Mouse (Mus musculus) urinary bladder, postnatal 25 days (tissue): ENCODE results near the gene Rps6kb2.
A peak's percentile ranks its signal among the peaks of the same experiment; 100 is the strongest.

ENCODE experiments used
- DNase-seq: peaks from one replicate; pipeline ENCODE4 v3.0.0; 2022; ENCODE audit warnings: low spot score

The Rps6kb2 gene

DNA sequence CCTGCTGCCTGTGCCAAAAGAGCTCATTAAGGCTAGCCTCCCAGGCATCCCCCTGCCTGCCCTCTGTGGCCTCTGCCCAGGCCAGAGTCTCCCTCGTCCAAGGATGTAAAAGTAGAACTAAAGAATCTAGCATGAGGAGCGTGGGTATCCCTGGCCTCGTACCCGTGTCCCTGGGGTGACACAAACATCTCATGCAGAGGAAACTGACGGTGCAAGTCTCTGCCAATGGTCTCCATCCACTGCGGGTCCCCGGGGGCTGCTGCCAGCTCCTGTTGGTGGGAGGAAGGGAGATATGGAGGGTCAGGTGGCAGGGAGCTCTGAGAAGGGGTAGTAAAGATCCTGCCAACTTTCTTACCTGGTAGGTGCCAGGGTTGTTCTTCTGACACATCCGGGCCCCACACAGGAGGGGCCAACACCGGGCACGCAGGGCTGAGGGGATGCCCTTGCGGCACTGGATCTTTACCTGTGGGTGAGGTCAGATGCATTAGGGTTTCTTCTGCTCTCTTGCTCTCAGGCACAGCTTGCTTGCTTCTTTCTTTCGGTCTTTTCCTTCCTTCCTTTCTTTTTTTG is 26.0 kb upstream of the Rps6kb2 start:
- DNase-seq, result no peak

DNA sequence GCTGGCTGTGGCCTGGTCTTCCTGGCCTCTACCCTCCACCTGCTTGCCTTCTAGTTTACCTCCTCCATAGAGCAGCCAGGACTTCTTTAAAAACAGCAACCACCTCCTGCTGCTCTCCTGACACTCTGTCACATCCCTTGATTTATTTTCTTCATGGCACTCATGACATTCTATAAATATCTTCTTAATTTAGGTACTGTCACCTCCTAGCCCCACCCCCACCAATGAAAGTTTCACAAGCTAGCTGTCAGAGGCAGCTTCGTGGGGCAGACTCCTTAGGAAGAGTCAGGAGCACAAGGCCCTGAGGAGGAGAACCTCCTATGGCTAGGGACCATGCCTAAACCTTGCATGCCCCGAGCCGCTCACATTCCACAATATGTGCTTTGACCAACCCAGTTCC is 24.1 kb upstream of the Rps6kb2 start:
- DNase-seq, result no peak

DNA sequence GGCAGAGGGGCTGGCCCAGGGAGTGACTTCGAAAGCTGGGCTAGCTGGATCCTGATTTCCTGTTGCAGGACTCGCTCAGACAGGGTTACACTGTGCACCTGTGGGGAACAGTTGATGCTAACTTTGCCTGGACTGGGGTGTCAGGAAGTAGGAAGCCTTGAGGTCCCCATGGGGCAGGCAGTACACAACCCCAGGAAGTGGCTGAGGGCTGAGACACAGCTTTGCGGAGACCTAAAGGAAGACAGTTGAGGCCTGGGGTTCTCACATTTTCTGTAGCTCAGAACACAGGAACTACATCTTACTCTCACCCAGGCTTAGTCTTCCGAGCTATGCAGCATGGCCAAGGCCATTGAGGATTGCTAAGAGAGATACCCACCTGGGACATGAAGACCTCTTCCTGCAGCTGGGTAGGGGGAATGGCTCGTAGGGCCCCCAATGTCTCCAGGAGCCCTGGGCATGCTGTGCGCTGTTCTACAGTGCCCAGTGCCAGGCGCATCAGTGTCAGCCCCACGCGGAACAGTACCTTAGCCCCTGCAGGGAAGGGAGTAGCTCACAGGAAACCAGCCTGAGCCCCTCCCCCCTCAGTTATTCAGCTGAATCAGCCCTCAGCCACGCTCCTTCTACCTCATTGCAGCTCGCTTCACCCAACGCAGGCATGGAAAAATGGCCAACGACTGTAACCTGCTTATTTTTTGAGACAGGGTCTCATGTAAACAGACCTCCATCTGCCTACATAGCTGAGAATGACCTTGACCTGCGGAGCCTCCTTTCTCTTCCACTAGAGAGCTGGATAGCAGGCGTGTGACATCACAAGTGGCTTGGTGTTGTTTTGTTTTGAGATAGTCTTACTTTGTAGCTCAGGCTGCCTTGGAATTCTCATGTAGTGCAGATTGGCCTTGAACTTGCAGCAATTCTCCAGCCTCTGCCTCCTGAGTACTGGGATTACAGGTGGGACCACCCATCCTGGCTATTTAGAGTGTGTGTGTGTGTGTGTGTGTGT is 22.1 kb upstream of the Rps6kb2 start:
- no peak for DNase-seq

- no peak for DNase-seq
Measured at GRCm38 (mm10) chr19:4183689-4184088, 20.5 kb upstream of the Rps6kb2 start.

- DNase-seq, result no peak
Measured at GRCm38 (mm10) chr19:4181892-4182291, 18.7 kb upstream of the Rps6kb2 start.

GRCm38 (mm10) chr19:4180411-4180810 is 17.3 kb upstream of the Rps6kb2 start:
- no peak for DNase-seq

DNA sequence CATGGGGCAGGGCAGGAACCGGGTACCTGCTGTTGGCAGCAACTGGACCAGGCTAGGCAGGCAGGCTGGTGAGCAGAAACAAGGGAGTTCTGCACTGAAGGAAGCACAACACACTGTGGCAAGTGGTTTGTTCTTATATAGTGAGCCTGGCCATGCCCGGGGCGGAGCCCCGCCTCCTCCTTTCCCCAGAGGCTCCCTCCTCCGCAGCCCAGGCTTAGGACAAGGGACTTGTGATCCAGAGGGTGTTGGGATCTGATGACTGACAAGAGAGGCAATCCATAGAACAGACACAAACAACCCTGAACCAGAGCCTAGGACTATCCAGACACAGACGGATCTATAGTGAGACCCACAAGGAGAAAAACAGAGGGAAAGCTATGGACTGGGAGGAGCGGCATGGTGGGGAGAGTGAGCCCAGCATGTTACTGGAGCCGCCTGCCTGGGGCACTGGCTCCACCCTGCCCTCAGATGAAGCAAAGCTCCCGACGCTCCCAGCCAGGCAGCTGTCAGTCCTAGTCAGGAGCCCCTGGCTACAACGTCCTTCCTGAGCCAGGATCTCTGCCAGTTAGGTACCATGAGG is 12.3 kb upstream of the Rps6kb2 start, which contains the start of gene Carns1:
TSS of gene Carns1 (minus strand) at position 112 of the 580 bp plus-strand sequence.
- DNase-seq, result no peak

DNA sequence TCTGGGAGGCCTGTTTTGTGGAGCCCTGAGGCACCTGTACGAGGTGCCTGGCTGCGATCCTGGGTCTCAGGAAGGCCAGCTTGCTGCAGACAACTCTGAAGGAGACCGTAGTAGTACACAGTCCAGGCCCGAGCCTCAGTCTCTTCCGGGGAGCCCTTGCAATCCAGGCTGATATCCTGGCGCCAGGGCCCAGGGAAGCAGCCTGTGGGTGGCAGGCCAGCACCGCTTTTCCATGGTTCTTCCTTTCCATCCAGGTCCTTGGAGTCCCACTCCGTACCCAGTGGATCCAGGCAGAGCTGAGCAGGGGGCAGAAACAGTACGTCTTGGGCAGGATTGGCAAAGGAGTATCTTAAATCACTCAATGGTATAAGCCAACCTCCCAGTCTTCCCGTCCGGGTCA is 9.8 kb upstream of the Rps6kb2 start:
- DNase-seq, result no peak

DNA sequence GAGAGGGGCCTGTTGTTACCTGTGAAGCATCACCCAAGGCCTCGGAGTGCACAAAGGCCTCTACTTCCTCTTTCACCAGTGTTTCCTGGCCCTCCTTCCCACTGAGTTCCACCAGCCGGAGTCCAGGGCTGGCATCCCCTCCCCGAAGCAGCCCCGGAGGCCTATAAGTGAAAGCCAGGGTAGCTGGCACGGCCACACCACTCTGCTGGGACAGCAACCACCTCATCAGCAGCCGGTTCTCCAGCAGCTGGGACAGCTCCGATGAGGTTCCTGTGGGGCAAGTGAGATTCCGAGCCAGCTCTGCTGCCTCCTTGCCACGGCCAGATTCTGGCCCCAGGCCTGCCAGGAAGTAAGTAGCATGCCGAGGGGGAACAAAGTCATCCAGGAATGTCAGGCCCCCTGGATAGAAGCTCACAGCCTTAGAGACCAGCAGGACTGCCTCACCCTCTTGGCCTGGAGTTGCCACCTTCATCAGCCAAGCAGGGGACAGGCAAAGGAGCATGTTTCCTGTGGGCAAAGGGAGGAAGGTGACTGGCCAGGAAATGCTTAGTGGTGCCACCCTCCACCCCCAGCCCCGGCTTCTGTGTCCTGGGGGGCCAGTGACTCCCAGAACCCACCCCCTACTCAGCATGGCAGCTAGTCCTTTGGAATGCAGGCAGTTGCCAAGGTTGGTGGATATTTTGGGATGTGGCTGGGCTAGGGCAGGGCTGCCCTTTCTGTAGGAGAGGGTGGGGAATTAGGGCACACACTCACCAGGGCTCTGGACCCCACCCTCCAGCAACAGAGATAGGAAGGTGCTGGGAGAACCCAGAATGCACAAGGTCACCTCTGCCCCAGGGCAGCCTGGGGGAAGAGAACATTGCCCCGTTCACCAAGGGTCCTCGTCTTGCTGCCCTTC is 8.5 kb upstream of the Rps6kb2 start:
- DNase-seq, result no peak

DNA sequence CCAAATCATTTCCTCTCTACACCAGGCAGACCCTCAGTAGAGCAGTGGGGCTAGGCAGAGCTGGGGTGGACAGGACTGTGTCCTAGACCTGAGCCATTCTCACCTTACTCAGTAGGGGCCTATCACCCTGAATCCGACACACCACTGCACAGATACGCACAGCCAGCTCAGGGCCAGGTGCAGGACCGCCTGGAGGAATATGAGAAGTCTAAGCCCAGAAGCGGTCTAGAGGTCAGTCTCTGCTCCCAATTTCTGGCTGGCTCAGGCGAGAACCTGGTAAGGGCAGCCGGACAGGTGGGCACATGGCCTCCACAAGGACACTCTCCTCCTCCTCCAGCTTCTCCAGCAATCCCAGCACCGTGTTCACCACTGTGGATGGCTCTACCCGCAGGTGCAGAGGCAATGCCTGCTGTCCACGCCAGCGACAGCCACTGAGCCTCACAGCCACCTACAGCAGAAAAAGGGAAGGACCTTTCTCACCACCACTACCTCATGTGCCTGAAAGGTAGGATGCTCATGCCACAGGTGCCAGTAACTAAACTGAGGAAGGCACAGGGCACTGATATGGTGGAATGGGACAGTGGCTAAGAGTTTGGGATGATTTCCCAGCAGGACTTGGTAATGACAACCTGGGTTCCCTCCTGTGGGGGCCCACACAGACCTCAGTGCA is 7.7 kb upstream of the Rps6kb2 start:
- no peak for DNase-seq

GRCm38 (mm10) chr19:4169810-4170209 is 6.7 kb upstream of the Rps6kb2 start:
- DNase-seq, result no peak

DNA sequence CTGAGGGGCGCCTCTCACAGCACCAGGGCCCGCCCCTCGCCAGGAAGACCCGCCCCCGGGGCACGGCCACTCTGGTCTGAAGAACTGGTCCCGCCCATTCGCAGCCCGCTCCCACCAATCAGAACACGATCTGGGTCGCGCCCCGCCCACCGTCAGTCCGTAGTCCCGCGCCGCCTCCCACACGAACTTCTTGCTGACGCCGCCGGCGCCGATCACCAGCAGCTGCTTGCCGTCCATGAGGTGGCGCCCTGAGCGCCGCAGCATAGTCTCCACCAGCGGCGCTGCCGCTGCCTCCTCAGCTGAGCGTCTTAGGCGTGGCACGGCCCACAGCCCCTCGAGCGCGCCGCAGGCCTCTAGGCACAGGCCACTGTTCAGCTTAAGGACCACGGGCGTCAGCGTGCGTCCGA is 6.2 kb upstream of the Rps6kb2 start:
- peak; percentile 98 for DNase-seq

DNA sequence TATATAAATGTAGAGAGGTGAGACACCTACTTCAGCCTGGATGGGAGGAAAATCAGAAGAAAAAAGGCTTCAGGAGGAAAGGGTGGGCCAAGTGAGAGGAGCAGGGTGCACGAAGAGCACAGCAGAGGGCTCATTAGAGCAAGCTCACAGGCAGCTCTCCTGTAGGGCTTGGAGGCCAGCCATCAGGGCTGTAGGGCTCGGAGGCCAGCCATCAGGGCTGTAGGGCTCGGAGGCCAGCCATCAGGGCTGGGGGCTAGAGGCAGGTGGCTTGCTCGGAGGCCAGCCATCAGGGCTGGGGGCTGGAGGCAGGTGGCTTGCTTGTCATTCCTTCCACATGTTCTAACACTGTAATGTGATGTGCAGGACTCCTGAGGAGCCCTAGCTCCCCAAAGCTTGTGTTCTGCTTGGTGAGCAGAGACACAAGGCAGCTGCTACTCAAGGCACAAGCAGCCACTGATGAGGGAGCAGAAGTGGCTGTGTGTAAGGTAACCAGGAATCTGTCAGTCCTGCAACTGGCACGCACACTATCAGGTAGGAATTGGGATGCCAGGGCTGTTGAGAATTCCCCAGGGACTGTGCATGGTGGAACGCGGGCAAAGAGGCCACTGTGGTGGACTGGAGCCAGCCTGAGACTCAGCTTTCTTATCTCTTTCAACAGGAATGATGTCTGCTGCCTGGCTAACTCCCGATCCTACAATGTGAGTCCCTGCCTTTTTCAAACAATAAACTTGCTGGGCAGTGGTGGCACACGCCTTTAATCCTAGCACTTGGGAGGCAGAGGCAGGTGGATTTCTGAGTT is 3.7 kb upstream of the Rps6kb2 start:
- no peak for DNase-seq

DNA sequence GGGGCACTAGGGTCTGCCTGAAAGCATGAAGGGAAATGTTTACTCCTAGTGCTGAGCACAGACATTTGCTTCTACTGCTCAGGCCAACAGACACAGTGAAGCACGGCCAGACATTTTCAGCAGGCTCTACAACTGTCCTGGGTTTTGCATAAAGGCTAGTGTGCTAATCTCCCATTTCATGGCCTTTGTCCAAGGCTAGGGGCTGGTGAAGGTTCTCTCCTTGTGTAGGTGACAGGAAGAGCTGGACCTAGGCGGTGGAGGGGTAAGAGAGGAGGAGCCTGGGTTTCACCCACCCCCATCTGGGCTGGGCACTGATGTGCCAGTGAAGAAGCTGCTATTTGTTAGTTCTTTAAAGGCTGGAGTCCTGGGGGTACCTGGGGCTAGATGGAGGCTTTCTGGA is 1.6 kb upstream of the Rps6kb2 start:
- DNase-seq, result no peak

- no peak for DNase-seq
Measured at GRCm38 (mm10) chr19:4164100-4164499, 946 bp upstream of the Rps6kb2 start.

GRCm38 (mm10) chr19:4163543-4163887 is 361 bp upstream of the Rps6kb2 start:
- no peak for DNase-seq

DNA sequence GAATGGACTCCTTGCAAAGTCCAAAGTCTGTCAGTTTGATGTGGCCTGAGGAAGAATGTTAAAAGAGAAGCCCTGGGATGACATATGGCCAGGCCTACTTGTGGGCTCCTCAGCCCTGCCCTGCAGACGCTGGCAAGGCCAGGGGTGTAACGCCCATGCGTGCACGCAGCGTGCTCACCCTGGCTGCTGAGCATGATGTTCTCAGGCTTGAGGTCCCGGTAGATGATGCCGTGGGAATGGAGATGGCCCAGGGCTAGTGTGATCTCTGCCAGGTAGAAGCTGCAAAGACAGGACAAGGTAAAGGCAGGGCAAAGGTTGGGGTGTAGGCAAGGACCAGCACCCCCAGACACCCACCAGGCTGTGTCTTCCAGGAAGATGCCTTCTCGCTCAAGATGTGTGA is 4.1 kb downstream of the Rps6kb2 start:
- DNase-seq, result no peak

- no peak for DNase-seq
Measured at GRCm38 (mm10) chr19:4156771-4157170, 6.4 kb downstream of the Rps6kb2 start.

DNA sequence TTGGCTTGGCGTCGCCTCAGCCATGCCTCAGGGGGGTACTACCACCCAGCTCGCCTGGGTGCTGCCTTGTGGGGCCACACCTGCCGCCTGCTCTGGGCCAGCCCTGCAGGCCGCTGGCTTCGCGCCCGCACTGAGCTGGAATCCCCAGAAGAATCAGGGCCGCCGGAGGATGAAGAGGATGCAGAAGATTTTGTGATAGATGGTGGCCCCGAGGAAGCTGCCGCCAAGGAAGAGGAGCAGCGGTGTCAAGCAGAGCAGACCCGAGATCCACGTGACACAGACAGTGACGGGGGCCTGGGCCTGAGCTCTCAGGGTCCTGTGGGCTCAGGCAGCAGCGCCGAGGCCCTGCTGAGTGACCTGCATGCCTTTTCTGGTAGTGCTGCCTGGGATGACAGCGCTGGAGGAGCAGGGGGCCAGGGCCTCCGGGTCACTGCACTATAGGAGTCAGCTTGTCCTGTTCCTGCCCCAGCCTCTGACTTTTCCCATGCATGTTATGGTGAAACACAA is 7.0 kb downstream of the Rps6kb2 start:
- DNase-seq, result no peak
